Mouse (Mus musculus) MEL (cell line): ENCODE results near the gene Mybpc3. TPM values are rescaled to one million over a fixed set of nuclear protein-coding genes. Genes with fewer than 3 reads are reported as not detected.

Experiments
- DNase-seq: peaks from one replicate; pipeline ENCODE4 v3.0.0; 2011; ENCODE audit warnings: low read depth, low spot score
- H3K27ac ChIP-seq: 2 replicates; pipeline ENCODE4 v1.5.1; 2012; ENCODE audit warnings: low read depth, mild to moderate bottlenecking, control low read depth, low read length, moderate library complexity; ENCODE audit not compliant: control insufficient read depth
- H3K27me3 ChIP-seq, 2 experiments: fragments of 150-350 bp in 1 of 2; sonication (generic) in 1 of 2; 2 replicates each; pipeline ENCODE4 v1.6.1; 2012; ENCODE audit warnings: low read length in 2 of 2, mild to moderate bottlenecking in 2 of 2, improper control_type of control experiment in 1 of 2, moderate library complexity in 1 of 2; ENCODE audit not compliant: insufficient read depth in 2 of 2, control insufficient read depth in 1 of 2
- H3K36me3 ChIP-seq, 2 experiments: 2 replicates each; pipeline ENCODE4 v1.6.1; 2012 to 2014; ENCODE audit warnings: low read length in 2 of 2, improper control_type of control experiment in 1 of 2, inconsistent platforms in 1 of 2, mild to moderate bottlenecking in 1 of 2; ENCODE audit not compliant: insufficient read depth in 2 of 2, control insufficient read depth in 1 of 2
- H3K4me1 ChIP-seq, 2 experiments: fragments of 150-350 bp in 1 of 2; sonication (generic) in 1 of 2; 2 replicates each; pipeline ENCODE4 v1.6.1; 2012; ENCODE audit warnings: low read length in 2 of 2, improper control_type of control experiment in 1 of 2, mild to moderate bottlenecking in 1 of 2; ENCODE audit not compliant: insufficient read depth in 2 of 2, control insufficient read depth in 1 of 2
- H3K4me3 ChIP-seq, 2 experiments: fragments of 150-350 bp in 1 of 2; sonication (generic) in 1 of 2; 2 replicates each; pipeline ENCODE4 v1.5.1; 2012; ENCODE audit warnings: low read depth in 2 of 2, low read length in 2 of 2, mild to moderate bottlenecking in 2 of 2, moderate library complexity in 2 of 2, control low read depth in 1 of 2, improper control_type of control experiment in 1 of 2; ENCODE audit not compliant: control insufficient read depth in 1 of 2, insufficient read depth in 1 of 2
- H3K79me2 ChIP-seq: 2 replicates; pipeline ENCODE4 v1.6.1; 2012; ENCODE audit warnings: mild to moderate bottlenecking, low read length, moderate library complexity; ENCODE audit not compliant: control insufficient read depth, poor library complexity, insufficient read depth
- H3K9ac ChIP-seq: 2 replicates; pipeline ENCODE4 v1.6.1; 2012; ENCODE audit warnings: low read depth, mild to moderate bottlenecking, control low read depth, low read length, moderate library complexity; ENCODE audit not compliant: control insufficient read depth, poor library complexity, severe bottlenecking
- H3K9me3 ChIP-seq: fragments of 150-350 bp; sonication (generic); replicated peaks from 2 replicates; pipeline ENCODE4 v1.6.1; 2012; ENCODE audit warnings: mild to moderate bottlenecking, low read length, improper control_type of control experiment, moderate library complexity; ENCODE audit not compliant: insufficient read depth
- BHLHE40 ChIP-seq: IDR thresholded peaks from 2 replicates; pipeline ENCODE4 v1.6.1; 2012; ENCODE audit warnings: low read depth, mild to moderate bottlenecking, inconsistent platforms, low read length, improper control_type of control experiment, borderline replicate concordance
- CHD1 ChIP-seq: IDR thresholded peaks from 2 replicates; pipeline ENCODE4 v1.6.1; 2012; ENCODE audit warnings: low read depth, mild to moderate bottlenecking, inconsistent platforms, low read length, improper control_type of control experiment
- CHD2 ChIP-seq: IDR thresholded peaks from 2 replicates; pipeline ENCODE4 v1.6.1; 2011; ENCODE audit warnings: low read length, improper control_type of control experiment
- CTCF ChIP-seq, 3 experiments: IDR thresholded peaks in 2 of 3; conservative IDR thresholded peaks in 1 of 3; 2 replicates each; pipeline ENCODE4 v1.5.1; 2011 to 2012; ENCODE audit warnings: low read length in 3 of 3, low read depth in 2 of 3, mild to moderate bottlenecking in 2 of 3, improper control_type of control experiment in 1 of 3, inconsistent platforms in 1 of 3, mixed read lengths in 1 of 3, moderate library complexity in 1 of 3; ENCODE audit not compliant: control insufficient read depth in 1 of 3, insufficient read depth in 1 of 3, poor library complexity in 1 of 3, severe bottlenecking in 1 of 3
- ELF1 ChIP-seq: IDR thresholded peaks from 2 replicates; pipeline ENCODE4 v1.6.1; 2014; ENCODE audit warnings: low read depth, mild to moderate bottlenecking, inconsistent platforms, low read length, improper control_type of control experiment, moderate library complexity
- EP300 ChIP-seq, 2 experiments: IDR thresholded peaks; 2 replicates each; pipeline ENCODE4 v1.6.1; 2011; ENCODE audit warnings: improper control_type of control experiment in 2 of 2, low read length in 2 of 2, low read depth in 1 of 2, mild to moderate bottlenecking in 1 of 2
- ETS1 ChIP-seq: IDR thresholded peaks from 2 replicates; pipeline ENCODE4 v1.6.1; 2012; ENCODE audit warnings: low read depth, mild to moderate bottlenecking, inconsistent platforms, low read length, improper control_type of control experiment, moderate library complexity
- GATA1 ChIP-seq: IDR thresholded peaks from 2 replicates; pipeline ENCODE4 v1.6.1; 2011; ENCODE audit warnings: low read depth, low read length, improper control_type of control experiment
- JUND ChIP-seq: IDR thresholded peaks from 2 replicates; pipeline ENCODE4 v1.6.1; 2011; ENCODE audit warnings: low read depth, mild to moderate bottlenecking, improper control_type of control experiment, low read length
- KAT2A ChIP-seq: conservative IDR thresholded peaks from 2 replicates; pipeline ENCODE4 v1.6.1; 2012; ENCODE audit warnings: low read depth, low read length, improper control_type of control experiment, inconsistent platforms
- MAFK ChIP-seq: IDR thresholded peaks from 2 replicates; pipeline ENCODE4 v1.6.1; 2011; ENCODE audit warnings: low read depth, mild to moderate bottlenecking, low read length, improper control_type of control experiment, borderline replicate concordance
- MAZ ChIP-seq: IDR thresholded peaks from 2 replicates; pipeline ENCODE4 v1.6.1; 2012; ENCODE audit warnings: low read depth, mild to moderate bottlenecking, inconsistent platforms, low read length, improper control_type of control experiment
- MEF2A ChIP-seq: IDR thresholded peaks from 2 replicates; pipeline ENCODE4 v1.6.1; 2014; ENCODE audit warnings: low read depth, mild to moderate bottlenecking, inconsistent platforms, low read length, improper control_type of control experiment; ENCODE audit not compliant: poor library complexity, insufficient replicate concordance, severe bottlenecking; ENCODE audit errors: extremely low read depth
- MYB ChIP-seq: IDR thresholded peaks from 2 replicates; pipeline ENCODE4 v1.6.1; 2011; ENCODE audit warnings: mild to moderate bottlenecking, low read depth, low read length, improper control_type of control experiment
- NELFE ChIP-seq: IDR thresholded peaks from 2 replicates; pipeline ENCODE4 v1.6.1; 2011; ENCODE audit warnings: low read depth, low read length, improper control_type of control experiment
- POLR2A ChIP-seq, 2 experiments: IDR thresholded peaks; 2 replicates each; pipeline ENCODE4 v1.6.1; 2011 to 2012; ENCODE audit warnings: low read length in 2 of 2, mild to moderate bottlenecking in 2 of 2, control low read depth in 1 of 2, improper control_type of control experiment in 1 of 2, low read depth in 1 of 2, moderate library complexity in 1 of 2; ENCODE audit not compliant: control insufficient read depth in 1 of 2, insufficient read depth in 1 of 2, poor library complexity in 1 of 2
- RAD21 ChIP-seq: IDR thresholded peaks from 2 replicates; pipeline ENCODE4 v1.6.1; 2011; ENCODE audit warnings: mild to moderate bottlenecking, low read depth, low read length, improper control_type of control experiment
- SIN3A ChIP-seq: IDR thresholded peaks from 2 replicates; pipeline ENCODE4 v1.6.1; 2012; ENCODE audit warnings: low read length, improper control_type of control experiment, inconsistent platforms
- SMC3 ChIP-seq: IDR thresholded peaks from 2 replicates; pipeline ENCODE4 v1.6.1; 2011; ENCODE audit warnings: low read depth, low read length, improper control_type of control experiment
- TBP ChIP-seq: IDR thresholded peaks from 2 replicates; pipeline ENCODE4 v1.8.0; 2011; ENCODE audit warnings: low read depth, low read length, improper control_type of control experiment
- TCF12 ChIP-seq: IDR thresholded peaks from 2 replicates; pipeline ENCODE4 v1.6.1; 2014; ENCODE audit warnings: low read depth, mild to moderate bottlenecking, inconsistent platforms, low read length, improper control_type of control experiment, moderate library complexity
- UBTF ChIP-seq: IDR thresholded peaks from 2 replicates; pipeline ENCODE4 v1.6.1; 2012; ENCODE audit warnings: low read depth, mild to moderate bottlenecking, inconsistent platforms, low read length, improper control_type of control experiment, moderate library complexity, borderline replicate concordance; ENCODE audit not compliant: insufficient read depth
- USF1 ChIP-seq: IDR thresholded peaks from 2 replicates; pipeline ENCODE4 v1.6.1; 2014; ENCODE audit warnings: low read depth, mild to moderate bottlenecking, inconsistent platforms, low read length, improper control_type of control experiment, moderate library complexity
- USF2 ChIP-seq, 2 experiments: IDR thresholded peaks; 2 replicates each; pipeline ENCODE4 v1.6.1; 2011 to 2012; ENCODE audit warnings: improper control_type of control experiment in 2 of 2, low read length in 2 of 2, borderline replicate concordance in 1 of 2, inconsistent platforms in 1 of 2, low read depth in 1 of 2, mild to moderate bottlenecking in 1 of 2; ENCODE audit not compliant: insufficient read depth in 1 of 2
- ZC3H11A ChIP-seq: IDR thresholded peaks from 2 replicates; pipeline ENCODE4 v1.6.1; 2012; ENCODE audit warnings: low read depth, mild to moderate bottlenecking, inconsistent platforms, low read length, improper control_type of control experiment
- ZKSCAN1 ChIP-seq: IDR thresholded peaks from 2 replicates; pipeline ENCODE4 v1.6.1; 2012; ENCODE audit warnings: low read depth, mild to moderate bottlenecking, inconsistent platforms, low read length, improper control_type of control experiment, moderate library complexity
- ZNF384 ChIP-seq: IDR thresholded peaks from 2 replicates; pipeline ENCODE4 v1.6.1; 2012; ENCODE audit warnings: low read depth, mild to moderate bottlenecking, inconsistent platforms, low read length, improper control_type of control experiment
- polyA plus RNA-seq, 2 experiments: library from polyadenylated mRNA; stranded (reverse) in 1 of 2; unstranded in 1 of 2; fragments of >175 nt in 1 of 2; fragments of >200 nt in 1 of 2; gene quantifications; 2 replicates each; pipeline versions ENCODE4 v1.2.1 to v1.2.4; 2012; ENCODE audit warnings: low replicate concordance in 2 of 2, low read depth in 1 of 2; ENCODE audit not compliant: insufficient read length in 2 of 2, insufficient read depth in 1 of 2, missing spikeins in 1 of 2
- total RNA-seq: library from RNA; depleted of rRNA; stranded (reverse); fragments of 300-350 nt; gene quantifications from 2 replicates; pipeline ENCODE4 v1.2.3, GENCODE M21; 2012

Gene Mybpc3
- total and polyA plus RNA-seq, 3 experiments = 0.19 to 0.50 TPM; not detected in 1

GRCm38 (mm10) chr2:91109807-91110385 is 8.0 kb upstream of the Mybpc3 start:
- H3K36me3 ChIP-seq = peaks cover 3 to 6% of the 10 kb centered on the region in 2 experiments

GRCm38 (mm10) chr2:91110429-91110828 is 7.5 kb upstream of the Mybpc3 start:
- Histone ChIP-seq H3K79me2 (peaks cover 5% of the 10 kb centered on the region; the same call in 1 of the 2 replicates), H3K36me3 (peaks cover 2 to 6% of the 10 kb centered on the region in 2 experiments), H3K27ac (no peak overlapping the region), H3K9ac (no peak overlapping the region), H3K4me3 (no peak overlapping the region), H3K9me3 (no peaks in the 10 kb centered on the region), H3K4me1 (peaks cover 0 to 1% of the 10 kb centered on the region in 2 experiments; a peak in 2 of 4 replicates), H3K27me3 (no peaks in the 10 kb centered on the region)
- no peak for TF ChIP-seq MAFK
- TF ChIP-seq BHLHE40 = no peak
- no peak for TF ChIP-seq ETS1
- TF ChIP-seq MEF2A = no peak
- no peak for TF ChIP-seq POLR2A (IDR thresholded peaks at IDR 0.05; ENCODE audit: control insufficient read depth in 1 of 2, insufficient read depth in 1 of 2, low read depth in 1 of 2, low read length in 2 of 2, poor library complexity in 1 of 2)
- TF ChIP-seq ZC3H11A = no peak
- TF ChIP-seq SMC3 = peak; percentile 11; the same call in 1 of the 2 replicates
- TF ChIP-seq MYB = no peak
- no peak for TF ChIP-seq TCF12
- TF ChIP-seq RAD21 = peak; percentile 11
- TF ChIP-seq NELFE = no peak
- no peak for TF ChIP-seq ZNF384
- TF ChIP-seq ELF1 = no peak
- TF ChIP-seq USF2 (IDR thresholded peaks at IDR 0.05; ENCODE audit: borderline replicate concordance in 1 of 2, insufficient read depth in 1 of 2, low read depth in 1 of 2, low read length in 2 of 2) = no peak
- no peak for TF ChIP-seq UBTF
- no peak for TF ChIP-seq KAT2A
- TF ChIP-seq CTCF (IDR thresholded peaks at IDR 0.05 in 2 of 3, conservative IDR thresholded peaks at IDR 0.05 in 1 of 3; ENCODE audit: control insufficient read depth in 1 of 3, insufficient read depth in 1 of 3, low read depth in 2 of 3, low read length in 3 of 3, poor library complexity in 1 of 3, severe bottlenecking in 1 of 3) = peak; percentile 20 to 49 (median 27); a peak in 4 of 6 replicates
- TF ChIP-seq USF1 = no peak
- peak; percentile 55 for DNase-seq

More at GRCm38 (mm10) chr2:91109807-91110385, 8.0 kb upstream of the Mybpc3 start:
- Histone ChIP-seq H3K27me3 (no peaks in the 10 kb centered on the region), H3K4me3 (no peak overlapping the region), H3K27ac (no peak overlapping the region), H3K9me3 (no peaks in the 10 kb centered on the region), H3K4me1 (no peaks in the 10 kb centered on the region; a peak in 1 of 4 replicates)
- DNase-seq = no peak
- no peak for TF ChIP-seq CHD2
- no peak for TF ChIP-seq MAZ
- no peak for TF ChIP-seq POLR2A (IDR thresholded peaks at IDR 0.05; ENCODE audit: control insufficient read depth in 1 of 2, insufficient read depth in 1 of 2, low read depth in 1 of 2, low read length in 2 of 2, poor library complexity in 1 of 2)
- no peak for TF ChIP-seq EP300 (IDR thresholded peaks at IDR 0.05; ENCODE audit: low read depth in 1 of 2, low read length in 2 of 2)
- TF ChIP-seq SIN3A = no peak
- no peak for TF ChIP-seq ELF1
- TF ChIP-seq SMC3 = no peak
- TF ChIP-seq ZKSCAN1 = no peak
- TF ChIP-seq BHLHE40 = no peak
- no peak for TF ChIP-seq CHD1
- no peak for TF ChIP-seq TBP
- TF ChIP-seq MAFK = no peak
- no peak for TF ChIP-seq JUND
- no peak for TF ChIP-seq ETS1
- no peak for TF ChIP-seq ZNF384
- TF ChIP-seq KAT2A = no peak
- TF ChIP-seq GATA1 = no peak
- TF ChIP-seq, all 39 proteins: peak for 0
- peaks cover 5% of the 10 kb centered on the region; the same call in 1 of the 2 replicates for H3K79me2 ChIP-seq
- H3K9ac ChIP-seq = no peak overlapping the region
